Mouse (Mus musculus) small intestine, adult 2 months (tissue): ENCODE data around the gene Nrm.

Source experiments
- CTCF ChIP-seq: fragments of 200-500 bp; IDR thresholded peaks from 2 replicates; pipeline ENCODE4 v1.5.1; 2012; ENCODE audit warnings: low read depth, mild to moderate bottlenecking, control low read depth, inconsistent platforms, low read length, moderate library complexity, mixed read lengths; ENCODE audit not compliant: insufficient replicate concordance, insufficient read length; ENCODE audit errors: extremely low read depth
- POLR2A ChIP-seq: fragments of 200-500 bp; IDR thresholded peaks from 2 replicates; pipeline ENCODE4 v1.6.1; 2012; ENCODE audit warnings: low read depth, mild to moderate bottlenecking, control low read depth, inconsistent platforms, low read length, moderate library complexity

DNA sequence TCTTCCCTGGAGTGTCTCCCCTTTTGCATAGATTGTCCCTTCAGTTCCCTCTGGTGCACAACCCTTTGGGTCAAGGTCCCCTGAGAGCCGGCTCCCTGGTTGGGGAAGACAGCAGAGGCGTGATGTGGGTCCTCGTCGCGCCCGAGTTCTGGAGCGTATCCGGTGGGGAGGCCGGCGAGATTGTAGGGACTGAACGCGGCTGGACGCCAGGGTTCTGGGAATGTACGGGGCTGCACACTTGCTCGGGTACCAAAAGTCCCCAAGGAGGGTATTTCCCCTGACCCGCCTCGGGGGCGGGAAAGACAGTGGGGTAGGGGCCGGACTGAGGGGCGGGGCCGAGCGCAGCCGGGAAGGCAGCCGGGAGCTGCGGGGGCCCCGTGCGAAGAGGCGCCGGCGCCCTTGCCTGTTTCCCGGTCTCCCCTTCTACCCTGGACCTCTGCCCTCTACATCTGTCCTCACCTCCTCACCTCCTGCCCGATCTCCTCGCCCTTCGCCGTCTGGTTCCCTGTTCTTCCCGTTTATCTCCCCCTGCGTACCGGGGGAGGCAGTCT, 5.2 kb downstream of the Nrm start:
- TF ChIP-seq CTCF = no peak
- TF ChIP-seq POLR2A = no peak
